Mouse (Mus musculus) lung, postnatal 14 days (tissue): ENCODE measurements around the gene N4bp3.
"Not testable (repeated sequence)": the region's sequence is repeated elsewhere in the genome, so short reads cannot be mapped to it uniquely, and the experiment has no call there.

Experiments
- DNase-seq: peaks from one replicate; pipeline ENCODE4 v3.0.0; 2021

Gene N4bp3

DNA sequence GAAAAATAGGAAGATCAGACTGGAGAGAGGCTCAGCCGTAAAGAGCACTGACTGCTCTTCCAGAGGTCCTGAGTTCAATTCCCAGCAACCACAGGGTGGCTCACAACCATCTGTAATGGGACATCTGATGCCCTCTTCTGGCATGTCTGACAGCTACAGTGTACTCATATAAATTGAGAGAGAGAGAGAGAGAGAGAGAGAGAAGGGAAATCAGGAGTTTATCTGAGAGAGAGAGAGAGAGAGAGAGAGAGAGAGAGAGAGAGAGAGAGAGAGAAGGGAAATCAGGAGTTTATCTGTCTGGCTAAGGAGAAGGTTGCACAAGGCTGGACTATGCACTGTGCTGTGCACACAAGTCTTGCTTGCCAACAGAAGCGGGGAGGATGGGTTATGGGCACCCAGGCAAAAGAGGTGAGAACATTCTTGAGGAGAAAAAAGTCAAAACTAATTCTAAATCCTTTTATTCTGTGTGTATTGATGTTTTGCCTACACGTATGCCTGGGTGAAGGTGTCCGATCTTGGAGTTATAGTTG, 2.3 kb upstream of the N4bp3 start:
- DNase-seq: no peak

DNA sequence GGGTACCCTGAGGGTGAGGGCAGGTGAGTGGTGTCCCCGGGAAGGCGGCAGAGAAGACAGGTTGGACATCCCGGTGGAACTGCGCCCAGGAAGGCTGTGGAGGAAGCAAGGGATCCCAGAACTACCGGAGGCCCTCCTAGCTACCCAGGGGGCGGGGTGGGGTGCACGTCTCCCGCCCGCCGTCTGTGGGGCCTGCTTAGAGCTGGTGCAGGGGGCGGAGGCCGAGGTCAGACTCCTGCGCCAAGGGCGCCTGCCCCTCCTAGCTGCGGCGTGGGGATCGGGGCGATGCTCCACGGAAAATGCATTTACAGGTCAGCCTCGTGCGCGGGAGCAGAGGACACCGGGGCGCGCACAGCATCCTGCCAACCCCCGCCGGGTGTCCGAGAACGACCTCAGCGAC, 381 bp downstream of the N4bp3 start:
- DNase-seq: peak; percentile 37

DNA sequence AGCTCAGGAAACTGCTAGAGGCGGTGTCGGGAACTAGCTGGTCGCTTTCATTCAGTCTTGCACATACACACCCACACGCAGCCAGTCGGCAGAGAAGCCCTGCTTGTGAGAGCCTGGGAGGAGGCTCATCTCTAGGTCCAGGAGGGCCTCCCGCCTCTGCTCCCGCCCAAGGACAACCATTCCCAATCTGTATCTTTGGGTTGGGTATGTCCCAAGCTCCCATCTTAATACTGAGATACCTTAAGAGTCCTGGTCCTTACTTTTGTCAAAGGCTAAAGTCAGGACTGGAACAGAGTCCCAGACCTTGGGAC, 798 bp downstream of the N4bp3 start:
- DNase-seq: peak; percentile 28

DNA sequence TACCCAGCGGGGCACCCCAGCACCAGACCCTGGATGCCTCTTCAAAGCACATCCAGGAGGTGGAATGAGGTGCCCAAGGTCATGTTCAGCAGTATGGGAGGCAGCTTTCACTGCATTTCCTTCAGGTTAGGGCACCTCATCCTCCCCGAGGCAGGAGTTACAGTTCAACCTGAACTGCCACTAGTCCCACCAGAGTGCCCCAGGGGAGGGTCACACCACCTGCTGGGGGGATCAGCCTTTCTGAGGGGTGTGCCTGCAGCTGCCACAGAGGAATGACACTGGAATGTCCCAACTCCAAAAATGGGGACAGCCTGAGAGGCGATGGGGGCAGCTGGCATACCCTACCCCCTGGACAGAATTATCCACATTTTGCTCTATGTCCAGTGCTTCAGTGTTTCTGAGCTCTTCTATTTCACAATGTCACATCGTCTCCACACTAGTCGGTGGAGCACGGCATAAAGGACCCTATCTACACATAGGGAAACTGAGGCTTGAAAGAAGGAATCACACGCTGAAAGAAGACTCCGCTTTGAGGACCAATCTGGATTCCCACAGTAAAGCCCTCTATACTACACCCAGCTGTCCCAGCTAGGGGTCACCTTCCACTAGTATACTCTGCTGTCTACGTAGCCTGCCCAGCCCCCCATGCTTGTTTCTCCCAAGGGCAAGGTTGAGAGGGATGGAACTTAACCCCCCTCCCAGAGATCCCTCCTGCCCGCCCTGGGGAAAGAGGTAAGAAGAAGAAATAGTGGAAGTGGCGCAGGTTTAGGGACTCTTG, 1.3 kb downstream of the N4bp3 start:
- DNase-seq: peak; percentile 17

DNA sequence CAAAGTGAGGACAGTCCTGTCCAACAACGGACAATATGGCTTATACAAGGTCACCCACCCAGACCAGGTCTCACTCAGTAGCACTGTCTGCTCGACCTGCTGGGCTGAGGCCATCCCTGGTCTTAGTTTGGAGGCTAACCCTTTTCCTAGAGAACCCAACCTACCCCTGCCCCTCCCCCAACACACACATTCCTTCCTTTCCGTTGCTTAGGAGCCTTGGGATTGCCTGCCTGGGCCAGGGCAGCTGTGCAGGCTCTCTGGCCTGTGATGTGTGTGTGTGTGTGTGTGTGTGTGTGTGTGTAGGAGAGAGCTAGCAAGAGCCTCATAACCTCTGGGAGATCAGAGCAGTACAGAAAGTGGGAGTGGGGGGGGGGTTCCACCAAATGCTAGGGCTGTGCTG, 2.1 kb downstream of the N4bp3 start:
- peak; percentile 31 for DNase-seq

DNA sequence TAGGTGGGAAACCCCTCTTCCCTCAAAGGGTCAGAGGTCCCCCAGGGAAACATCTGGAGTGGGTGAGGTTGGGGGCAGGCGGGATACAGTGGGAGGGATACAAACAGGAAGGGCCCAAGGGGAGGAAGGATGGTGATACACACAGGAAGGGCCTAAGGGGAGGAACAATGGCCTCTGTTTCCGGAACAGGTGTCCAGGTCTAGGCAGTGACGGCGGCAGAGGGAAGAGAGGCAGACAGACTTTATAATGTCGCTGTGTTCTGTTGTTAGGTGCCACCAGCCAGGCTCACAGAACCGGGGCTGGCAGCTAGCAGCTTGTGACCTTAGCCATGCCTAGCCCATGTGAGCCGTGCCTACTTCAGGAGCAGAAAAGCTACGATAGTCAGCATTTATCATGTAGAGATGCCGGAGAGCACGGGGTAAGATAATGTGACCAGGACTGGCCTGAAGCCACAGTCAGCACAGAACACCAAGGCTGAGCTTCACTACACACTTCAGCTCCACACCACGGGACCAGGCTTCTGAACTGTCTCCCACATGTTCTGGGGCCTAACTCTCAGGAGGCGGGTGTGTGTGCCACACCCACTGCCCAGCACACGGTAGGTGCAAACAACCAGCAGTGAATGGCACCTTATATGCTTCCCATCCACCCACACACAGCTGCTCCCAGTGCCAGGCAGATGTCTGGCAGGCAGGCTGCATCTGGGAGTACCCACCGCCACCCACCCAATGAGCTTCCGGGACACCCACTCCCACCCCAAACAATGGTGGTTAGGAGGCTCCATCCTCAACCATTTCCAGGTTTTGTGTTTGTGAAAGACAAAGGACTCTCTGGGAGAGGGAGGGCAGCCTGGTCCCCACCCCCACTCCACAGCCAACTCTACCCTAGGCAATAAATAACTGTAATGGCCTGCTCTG, 3.6 kb downstream of the N4bp3 start:
- DNase-seq: peak; percentile 61

DNA sequence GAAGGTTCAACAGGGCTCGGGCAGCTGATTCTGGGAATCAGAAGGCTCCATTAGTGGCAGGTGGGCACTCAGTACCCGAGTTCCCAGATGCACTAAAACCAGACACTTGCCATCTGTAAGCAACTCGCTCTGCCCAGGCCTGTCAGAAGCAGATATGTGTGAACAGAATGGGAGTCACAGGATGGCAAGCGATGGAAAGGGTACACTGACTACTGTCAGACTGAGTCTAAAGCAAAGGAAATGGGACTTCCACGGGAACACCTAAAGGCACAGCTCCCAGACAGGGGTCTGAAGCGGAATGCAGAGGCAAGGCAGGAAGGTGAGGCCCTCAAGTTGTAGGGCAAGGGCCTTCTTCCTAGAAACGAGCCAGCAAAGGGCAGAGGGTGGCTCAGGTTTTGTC, 4.4 kb downstream of the N4bp3 start:
- no peak for DNase-seq

DNA sequence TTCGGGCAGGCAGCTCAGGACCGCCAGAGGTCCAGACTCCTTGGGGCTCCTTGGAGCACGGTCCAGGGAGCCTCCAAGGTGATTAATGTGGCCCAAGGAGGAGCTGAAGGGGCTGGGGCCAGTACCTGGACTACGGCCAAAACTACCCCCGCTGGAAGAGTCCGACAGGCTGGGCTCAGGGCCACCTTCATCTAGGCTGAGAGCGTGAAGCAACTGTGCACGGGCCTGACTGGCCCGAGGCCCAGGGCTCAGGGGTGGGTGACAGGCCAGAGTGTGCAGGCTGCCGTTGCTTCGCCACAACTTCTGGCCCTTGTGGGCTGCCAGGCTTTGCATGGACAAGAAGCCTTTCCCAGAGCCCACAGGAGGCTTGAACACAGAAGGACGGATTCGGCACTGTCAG, 5.3 kb downstream of the N4bp3 start:
- peak; percentile 14 for DNase-seq

DNA sequence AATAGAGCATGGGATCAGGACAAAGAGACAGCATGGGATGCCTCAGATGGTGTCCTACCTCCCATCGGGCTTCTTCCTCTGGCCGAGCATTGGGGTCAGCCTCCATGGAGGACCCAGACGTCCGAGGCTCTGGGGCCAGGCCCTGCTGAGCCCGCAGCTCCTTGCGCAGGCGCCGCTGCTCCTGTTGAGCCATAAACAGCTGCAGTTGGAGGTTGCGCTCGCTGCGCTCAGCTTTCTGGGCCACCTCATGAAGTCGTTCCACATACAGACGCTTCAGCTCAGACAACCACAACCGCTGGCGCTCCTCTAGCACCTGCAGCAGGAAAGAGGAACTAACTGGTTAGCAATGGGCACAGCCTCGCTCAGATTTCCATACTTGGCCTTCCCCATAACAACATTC, 6.4 kb downstream of the N4bp3 start:
- peak; percentile 25 for DNase-seq

DNA sequence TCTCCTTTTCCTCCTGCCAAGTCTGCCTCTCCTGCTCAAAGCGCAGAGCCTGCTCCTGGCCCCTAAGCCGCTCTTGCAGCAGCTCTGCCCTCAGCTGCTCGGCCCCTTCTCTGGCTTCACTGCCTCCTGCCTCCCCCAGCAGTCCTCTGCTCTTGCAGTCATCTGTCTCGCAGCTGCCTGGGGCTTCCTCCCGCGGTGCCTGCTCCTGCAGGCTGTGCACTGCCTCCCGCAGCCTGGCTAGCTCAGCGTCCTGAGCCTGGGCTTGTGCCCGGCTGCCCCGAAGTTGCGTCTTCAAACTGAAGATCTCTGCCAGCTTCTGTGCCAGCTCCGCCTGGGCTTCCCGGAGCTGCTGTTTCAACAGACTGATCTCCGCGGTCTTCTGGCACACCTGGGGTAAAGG, 6.9 kb downstream of the N4bp3 start:
- no peak for DNase-seq

DNA sequence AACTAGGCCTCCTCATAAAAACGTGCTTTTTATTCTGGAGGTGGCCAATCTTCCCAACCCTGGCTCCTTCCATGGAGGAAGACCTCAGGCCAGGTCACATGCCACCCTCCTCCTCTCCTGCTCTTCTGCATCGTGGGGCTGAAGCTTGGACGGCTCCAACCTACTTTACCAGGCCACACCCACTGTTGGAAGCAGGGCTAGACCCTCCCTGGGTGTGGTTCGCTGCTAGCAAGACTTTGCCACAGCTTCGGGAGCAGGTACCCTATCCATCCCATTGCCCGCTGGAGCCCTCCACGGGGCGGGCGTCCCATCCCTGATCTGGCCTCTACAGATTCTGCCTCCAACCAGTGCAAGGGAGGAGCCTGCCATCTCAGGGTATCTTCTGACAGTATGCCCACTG, 7.4 kb downstream of the N4bp3 start:
- DNase-seq: no peak

DNA sequence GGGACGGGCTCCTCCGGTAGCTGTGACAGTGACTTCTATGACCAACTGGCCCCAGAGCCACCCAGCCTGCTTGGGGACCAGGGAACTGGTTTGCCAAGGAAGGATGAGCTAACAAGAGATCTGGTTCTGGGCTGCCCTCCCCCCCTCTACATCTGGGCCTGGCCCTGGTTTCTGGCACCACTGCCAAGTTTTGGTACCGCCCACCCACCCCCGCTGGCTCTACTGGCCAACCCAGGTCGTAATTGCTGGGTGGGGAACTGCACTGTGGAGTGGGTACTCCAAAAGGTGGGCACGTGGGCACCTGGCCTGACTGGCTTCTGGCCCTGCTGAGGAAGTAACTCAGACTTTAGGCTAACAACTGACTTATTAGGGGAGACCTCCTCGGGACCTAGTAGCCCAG, 9.9 kb downstream of the N4bp3 start:
- DNase-seq: peak; percentile 46

DNA sequence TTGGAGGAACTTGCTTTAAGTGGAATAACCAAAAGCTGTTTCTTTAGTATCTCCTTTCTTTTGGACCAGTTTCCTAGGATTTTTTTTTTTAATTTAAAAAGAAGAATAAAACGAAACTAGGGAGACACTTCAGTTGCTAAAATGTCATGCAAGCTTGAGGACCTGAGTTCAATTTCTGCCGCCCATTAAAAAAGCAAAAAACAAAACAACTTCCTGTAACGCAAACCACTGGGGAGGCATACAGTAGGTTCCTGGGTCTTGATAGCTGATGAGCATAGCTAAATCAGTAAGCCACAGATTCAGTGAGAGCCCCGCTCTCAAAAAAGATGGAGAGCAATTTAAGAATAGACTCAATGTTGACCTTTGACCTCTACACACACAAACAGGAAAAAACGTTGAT, 12.1 kb downstream of the N4bp3 start:
- no peak for DNase-seq

DNA sequence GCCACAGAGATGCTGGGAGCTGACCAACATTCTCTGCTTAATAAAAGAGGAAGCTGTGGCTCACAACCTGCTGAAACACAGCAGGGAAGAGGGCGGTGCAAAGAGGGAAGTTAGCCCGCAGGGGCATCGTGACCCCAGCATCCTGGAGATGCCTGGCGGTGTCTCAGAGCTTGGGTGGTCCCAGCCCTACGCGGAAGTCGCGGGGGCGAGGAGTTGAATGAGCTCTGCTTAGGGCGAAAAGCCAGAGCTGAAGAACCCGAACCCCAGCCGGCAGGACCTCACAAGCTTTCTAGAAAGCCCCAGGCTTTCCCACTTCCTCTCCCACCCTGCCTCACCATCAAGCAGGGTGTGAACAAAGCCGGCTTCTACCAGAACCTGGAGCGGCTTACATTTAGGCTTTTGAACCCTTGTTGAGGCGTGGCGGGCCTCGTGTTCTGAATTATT, 12.6 kb downstream of the N4bp3 start:
- peak; percentile 48 for DNase-seq

DNA sequence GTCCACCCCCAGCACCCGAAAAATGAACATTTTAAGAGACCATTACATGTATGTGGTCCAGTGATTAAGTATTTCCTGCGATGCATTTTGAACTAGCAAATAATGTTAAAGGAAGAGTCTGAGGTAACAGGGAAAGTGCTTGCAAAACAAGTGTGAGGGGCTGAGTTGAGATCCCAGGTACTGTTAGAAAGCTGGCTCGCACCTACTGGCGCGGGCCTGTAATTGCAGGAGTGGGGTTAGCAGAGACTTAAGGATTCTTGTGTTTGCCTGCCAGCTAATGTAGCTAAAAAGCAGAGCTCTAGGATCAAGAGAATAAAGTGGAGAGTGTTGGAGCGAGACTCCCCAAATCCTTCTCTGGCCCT, 14.3 kb downstream of the N4bp3 start:
- peak; percentile 61 for DNase-seq

DNA sequence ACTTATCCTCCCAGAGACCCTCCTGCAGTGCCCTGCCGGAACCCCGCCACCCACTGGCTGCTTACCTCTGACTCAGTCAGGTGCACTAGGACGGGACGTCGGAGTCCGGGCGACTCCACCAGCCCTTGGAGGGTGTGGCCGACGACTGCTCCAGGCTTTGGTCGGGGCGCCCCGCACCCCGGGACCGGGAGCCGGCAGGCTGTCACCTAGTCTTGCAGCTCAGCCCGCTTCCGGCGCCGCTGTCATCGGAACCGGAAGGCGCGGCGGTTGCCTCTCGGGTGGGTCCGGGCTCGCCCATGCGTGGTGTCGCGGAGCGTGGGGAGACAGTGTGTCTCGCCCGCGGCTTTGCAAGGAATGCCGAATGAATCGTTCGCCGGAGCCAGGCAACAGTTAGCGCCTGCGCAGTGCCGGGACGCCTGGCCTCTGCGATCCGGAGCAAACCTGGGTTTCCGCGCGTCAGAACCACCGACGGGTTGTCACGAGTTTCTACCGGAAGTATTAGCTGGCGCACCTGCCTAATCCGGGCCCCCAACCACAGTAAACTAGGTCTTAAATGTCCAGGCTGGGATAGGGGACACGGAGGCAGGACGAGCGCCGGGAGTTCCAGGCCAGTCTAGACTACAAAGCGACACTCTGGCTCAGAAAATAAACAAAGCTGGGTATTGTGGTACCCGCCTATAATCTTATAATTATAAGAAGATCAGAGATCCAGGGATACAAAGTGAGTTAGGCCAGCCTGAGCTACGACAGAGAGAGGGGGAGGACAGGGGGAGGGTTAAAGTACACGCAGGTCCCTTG, 14.9 kb downstream of the N4bp3 start, which contains the start of gene Rmnd5b:
TSS of gene Rmnd5b (minus strand) at position 372 of the 798 bp plus-strand sequence.
- peak; percentile 86 for DNase-seq

DNA sequence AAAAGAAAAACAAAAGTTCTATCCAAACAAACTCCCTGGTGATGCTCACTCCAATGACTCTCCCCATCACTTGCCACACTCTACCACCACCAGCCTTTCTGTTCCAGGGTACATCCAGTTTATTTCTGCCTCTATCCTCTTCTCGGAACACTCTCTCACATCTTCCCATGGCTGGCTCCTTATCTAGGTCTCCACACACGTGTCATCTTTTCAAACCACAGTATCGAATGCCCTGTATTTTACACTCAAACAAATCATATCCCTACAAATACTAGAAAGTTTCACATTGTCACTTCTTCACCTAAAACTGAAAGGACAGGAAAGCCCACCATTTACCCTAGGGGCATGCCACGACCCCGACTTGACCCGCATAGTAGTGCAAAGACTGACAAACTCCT, 15.5 kb downstream of the N4bp3 start:
- no peak for DNase-seq

DNA sequence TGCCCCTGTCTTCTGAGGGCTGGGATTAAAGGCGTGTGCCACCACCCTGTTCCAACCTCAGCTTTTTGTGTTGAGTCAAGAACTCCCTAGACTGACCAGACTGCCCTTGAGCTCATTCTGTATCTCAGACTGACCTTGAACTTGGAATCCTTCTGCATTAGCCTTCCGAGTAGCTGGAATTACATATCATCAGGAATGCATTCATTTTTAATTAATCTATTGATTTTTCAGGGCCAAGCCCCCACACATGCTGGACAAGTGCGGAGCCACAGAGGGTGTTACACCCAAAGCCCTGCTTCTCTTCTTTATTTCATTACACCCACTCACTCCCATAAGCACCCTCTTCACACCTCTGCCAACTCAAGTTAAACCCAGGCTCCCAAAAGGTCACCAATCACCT, 16.9 kb downstream of the N4bp3 start:
- no peak for DNase-seq

DNA sequence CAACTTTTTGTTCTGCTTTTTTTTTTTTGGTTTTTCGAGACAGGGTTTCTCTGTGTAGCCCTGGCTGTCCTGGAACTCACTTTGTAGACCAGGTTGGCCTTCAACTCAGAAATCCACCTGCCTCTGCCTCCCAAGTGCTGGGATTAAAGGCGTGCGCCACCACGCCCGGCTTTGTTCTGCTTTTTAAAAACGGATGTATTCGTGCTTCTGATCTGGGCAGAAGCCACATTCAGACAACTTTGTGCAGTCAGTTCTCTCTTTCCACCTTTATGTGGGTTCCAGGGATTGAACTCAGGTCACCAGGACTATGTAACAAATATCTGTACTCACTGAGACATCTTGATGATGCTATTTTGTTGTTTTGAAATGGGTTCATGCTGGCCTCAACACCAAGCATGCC, 17.4 kb downstream of the N4bp3 start:
- DNase-seq: not testable (repeated sequence)

DNA sequence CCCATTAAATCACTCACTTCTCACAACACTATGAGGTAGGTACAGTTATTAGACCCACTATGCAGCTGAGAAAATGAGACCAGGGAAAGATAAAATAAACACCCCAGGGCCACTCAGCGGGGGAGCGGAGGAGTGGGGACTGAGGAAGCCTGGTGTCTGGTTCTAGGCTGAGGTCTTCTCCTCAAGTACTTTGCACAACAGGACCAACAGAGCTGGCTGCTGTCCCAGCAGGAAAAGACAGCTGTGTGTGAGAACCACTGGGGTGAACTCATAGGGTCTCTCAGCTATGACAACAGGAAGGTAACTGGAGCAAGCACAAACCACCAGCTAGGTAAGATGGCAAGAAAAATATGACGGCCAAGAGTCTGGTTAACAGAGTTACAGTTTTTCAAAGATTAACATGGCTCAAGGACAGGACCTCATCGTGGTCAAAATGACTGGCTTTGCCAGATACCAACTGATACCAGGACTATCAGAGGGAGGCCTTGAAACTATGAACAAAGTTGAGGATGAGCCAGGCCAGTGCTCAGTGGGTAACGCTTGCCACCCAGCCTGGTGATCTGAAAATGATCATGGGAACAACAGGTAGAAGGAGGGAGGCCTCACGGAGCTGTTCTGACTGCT, 18.4 kb downstream of the N4bp3 start:
- no peak for DNase-seq

DNA sequence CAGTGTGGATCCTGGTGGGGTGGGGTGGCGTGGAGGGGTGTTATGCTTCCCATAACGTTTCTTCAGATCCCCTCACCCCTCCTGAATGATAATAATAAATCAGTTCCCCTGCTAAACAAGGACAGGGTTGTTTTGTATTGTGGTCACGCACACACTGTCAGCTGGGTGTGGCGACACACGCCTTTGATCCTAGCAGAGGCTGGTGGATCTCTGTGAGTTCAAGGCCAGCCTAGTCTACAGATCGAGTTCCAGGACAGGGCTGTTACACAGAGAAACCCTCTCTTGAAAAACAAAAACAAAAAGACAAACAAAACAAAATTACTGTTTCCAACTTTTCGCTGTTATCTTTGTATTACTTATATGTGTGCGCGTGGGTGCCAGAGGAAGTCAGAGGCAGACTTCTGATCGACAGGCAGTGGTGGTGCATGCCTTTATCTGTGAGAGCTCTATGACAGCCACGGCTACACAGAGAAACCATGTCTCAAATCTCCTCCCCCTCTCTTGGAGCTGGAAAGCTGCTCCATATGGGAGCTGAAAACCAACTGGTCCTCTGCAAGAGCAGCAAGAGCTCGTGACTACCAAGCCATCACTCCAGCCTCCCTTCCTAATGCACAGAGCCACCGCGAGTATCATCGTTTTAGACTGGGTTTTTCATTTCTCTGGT, 20.9 kb downstream of the N4bp3 start:
- DNase-seq: no peak

DNA sequence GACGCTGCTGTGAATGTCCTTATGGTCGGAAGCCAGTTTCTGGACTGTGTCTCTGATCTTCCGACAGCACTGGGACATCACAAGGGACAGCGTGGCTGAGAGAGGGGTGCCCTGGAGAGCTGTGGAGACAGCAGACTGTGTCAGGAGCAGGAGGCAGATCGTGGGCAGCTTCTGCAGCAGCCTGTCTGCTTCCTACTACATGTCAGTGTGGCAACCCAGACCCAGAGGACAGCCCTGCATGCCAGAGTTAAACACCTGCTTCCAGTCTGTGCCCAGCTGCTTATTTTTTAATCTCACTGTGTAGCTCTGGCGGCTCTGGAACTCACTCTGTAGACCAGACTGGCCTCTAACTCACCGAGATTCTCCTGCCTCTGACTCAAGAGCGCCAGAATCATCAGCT, 22.7 kb downstream of the N4bp3 start:
- no peak for DNase-seq
